Mouse (Mus musculus): ENCODE data around the gene Mtmr6. TPM values are rescaled to one million over a fixed set of nuclear protein-coding genes. Genes with fewer than 3 reads are reported as not detected.

Mtmr6 gene
- polyA plus RNA-seq, 1 experiment, result not detected

DNA sequence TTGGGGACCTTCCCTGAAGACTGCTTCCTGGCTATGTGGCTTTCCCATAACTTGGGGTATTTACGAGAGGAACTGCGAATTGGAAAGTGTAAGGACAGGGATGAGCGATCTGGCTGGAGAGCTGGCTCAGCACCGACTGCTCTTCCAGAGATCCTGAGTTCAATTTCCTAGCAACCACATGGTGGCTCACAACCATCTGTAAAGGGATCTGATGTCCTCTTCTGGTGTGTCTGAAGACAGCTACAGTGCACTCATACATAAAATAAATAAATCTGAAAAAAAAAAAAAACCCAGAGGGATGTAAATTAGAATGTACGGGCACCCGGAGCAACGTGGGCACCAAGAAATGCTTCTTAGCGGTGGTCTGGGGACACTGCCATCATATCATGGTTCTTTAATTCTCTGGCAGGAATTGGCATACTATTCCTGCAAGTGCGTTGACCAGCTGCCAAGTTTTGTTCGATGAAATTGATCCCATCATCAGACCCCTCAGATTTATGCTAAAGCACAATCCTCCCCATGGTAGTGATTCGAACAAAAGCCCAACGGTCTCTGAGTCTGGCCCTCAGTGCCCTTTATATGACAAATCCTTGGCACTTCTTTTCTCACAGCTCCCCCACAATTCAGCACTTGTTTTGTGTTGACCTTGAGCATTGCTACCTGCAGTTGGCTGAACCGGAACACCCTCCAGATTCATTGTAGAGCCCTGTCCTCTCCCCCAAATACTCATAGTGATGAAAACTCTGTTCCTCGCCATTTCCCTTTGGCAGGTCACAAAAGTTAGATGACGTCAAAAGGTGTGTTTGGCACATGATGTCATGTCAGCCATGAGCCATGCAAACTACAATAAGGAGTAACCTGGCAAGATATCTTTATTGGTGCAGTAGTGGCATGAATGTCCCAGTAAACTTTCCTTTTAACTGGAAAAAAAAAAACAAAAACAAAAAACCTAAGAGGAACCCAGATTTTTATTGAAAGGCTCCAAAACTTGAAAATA, 12.7 kb upstream of the Mtmr6 start:
- peaks cover 3% of the 10 kb centered on the region; the same call in 1 of the 2 replicates for H3K4me1 ChIP-seq (ENCODE audit: control insufficient read depth, insufficient read depth, low read length)
- 10% methylated on average over 15 of the region's 15 CpGs for WGBS
- H3K4me3 ChIP-seq (ENCODE audit: insufficient read depth, low read depth, low read length), result peak overlapping the region; percentile 65
- TF ChIP-seq CTCF (IDR thresholded peaks at IDR 0.05; ENCODE audit: insufficient read depth, low read depth, low read length) (no peak), POLR2A (IDR thresholded peaks at IDR 0.05; ENCODE audit: insufficient read depth, low read depth, low read length) (no peak)
- peak overlapping the region; percentile 80 for H3K27ac ChIP-seq (ENCODE audit: insufficient read depth, low read depth, low read length)

DNA sequence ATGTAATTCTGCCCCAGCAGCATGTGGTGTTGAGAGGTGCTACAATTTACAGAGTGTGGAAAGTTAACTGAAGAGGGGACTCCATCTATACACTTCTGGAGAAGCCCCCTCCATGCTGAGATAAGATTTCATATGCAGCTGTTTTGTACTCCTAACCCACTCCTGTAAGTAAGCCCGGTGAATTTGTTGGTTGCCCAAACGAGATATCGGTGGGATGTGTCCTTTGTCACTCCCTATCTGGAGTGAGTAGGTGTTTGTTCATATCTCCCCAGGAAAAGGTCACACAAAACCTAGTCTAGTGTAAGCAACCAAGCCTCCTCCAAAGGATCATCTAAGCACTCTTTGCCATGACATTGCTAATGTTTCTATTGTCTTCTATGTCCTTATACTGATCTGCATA, 11.6 kb upstream of the Mtmr6 start:
- 87% methylated on average over 3 of the region's 3 CpGs for WGBS
- Histone ChIP-seq H3K27ac (ENCODE audit: insufficient read depth, low read depth, low read length) (no peak overlapping the region), H3K4me1 (ENCODE audit: control insufficient read depth, insufficient read depth, low read length) (peaks cover 3% of the 10 kb centered on the region; the same call in 1 of the 2 replicates), H3K4me3 (ENCODE audit: insufficient read depth, low read depth, low read length) (no peak overlapping the region)
- no peak for TF ChIP-seq CTCF (IDR thresholded peaks at IDR 0.05; ENCODE audit: insufficient read depth, low read depth, low read length)
- TF ChIP-seq POLR2A (IDR thresholded peaks at IDR 0.05; ENCODE audit: insufficient read depth, low read depth, low read length), result no peak

DNA sequence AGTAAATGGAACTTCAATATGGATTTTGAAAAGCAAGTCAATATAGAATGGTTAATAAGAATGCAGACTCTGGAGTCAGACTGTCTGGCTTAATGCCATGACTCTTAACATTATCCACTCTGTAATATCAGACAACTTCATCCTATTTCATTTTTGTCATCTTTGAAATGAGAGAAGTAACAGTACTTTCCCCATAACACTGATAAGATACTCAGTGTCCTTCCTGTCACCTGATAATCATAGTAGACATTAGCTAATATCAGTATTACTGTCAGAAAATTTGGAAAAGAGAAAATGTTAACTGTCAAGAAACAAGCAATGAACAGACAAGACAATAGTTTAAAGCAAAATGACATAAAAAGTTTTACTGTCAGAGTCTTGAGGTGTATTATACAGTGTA, 10.3 kb upstream of the Mtmr6 start:
- TF ChIP-seq POLR2A (IDR thresholded peaks at IDR 0.05; ENCODE audit: insufficient read depth, low read depth, low read length), result no peak
- no peak for TF ChIP-seq CTCF (IDR thresholded peaks at IDR 0.05; ENCODE audit: insufficient read depth, low read depth, low read length)
- H3K4me3 ChIP-seq (ENCODE audit: insufficient read depth, low read depth, low read length), result no peak overlapping the region
- H3K4me1 ChIP-seq (ENCODE audit: control insufficient read depth, insufficient read depth, low read length), result no peaks in the 10 kb centered on the region
- no peak overlapping the region for H3K27ac ChIP-seq (ENCODE audit: insufficient read depth, low read depth, low read length)

DNA sequence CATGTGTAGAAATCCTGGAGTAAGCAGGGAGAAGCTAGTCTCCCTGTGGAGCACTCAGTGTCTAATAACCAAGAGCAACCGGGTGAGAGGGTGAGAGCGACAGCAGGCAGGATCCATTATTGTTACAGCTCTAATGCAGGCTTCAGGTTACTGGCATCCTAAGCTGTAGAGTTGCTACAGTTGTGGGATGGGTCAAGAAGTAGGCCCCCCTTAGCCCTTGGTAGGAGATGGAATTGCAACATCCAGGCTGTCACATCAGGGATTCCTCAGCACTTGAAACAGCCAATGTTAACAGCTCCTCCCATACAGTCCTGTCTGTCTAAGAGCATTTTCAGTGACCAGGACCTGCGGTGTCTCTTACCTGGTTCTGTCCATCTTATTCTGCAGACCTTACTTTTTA, 8.7 kb upstream of the Mtmr6 start:
- TF ChIP-seq CTCF (IDR thresholded peaks at IDR 0.05; ENCODE audit: insufficient read depth, low read depth, low read length) (no peak), POLR2A (IDR thresholded peaks at IDR 0.05; ENCODE audit: insufficient read depth, low read depth, low read length) (no peak)
- WGBS, result 38% methylated on average over 3 of the region's 3 CpGs
- Histone ChIP-seq H3K4me1 (ENCODE audit: control insufficient read depth, insufficient read depth, low read length) (no peaks in the 10 kb centered on the region), H3K4me3 (ENCODE audit: insufficient read depth, low read depth, low read length) (no peak overlapping the region), H3K27ac (ENCODE audit: insufficient read depth, low read depth, low read length) (no peak overlapping the region)

DNA sequence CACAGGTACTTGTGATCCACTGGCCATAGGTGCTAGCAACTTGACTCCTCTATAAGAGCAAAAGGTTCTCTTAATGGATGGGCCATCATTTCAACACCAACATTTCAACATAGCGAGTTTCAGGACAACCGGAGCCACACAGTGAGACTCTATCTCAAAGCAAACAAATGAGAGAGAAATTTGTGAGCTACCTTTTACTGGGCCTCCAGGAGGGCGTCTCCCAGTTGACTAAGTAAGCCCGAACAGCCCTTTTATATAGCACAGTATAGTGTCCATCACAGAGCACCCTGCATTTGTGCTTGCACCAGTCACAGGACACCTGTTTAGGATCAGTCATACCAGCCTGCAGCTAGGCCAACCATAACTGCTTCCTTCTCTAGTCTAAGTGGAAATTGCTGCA, 7.9 kb upstream of the Mtmr6 start:
- WGBS, result 76% methylated on average over 4 of the region's 4 CpGs
- TF ChIP-seq CTCF (IDR thresholded peaks at IDR 0.05; ENCODE audit: insufficient read depth, low read depth, low read length) (no peak), POLR2A (IDR thresholded peaks at IDR 0.05; ENCODE audit: insufficient read depth, low read depth, low read length) (no peak)
- Histone ChIP-seq H3K27ac (ENCODE audit: insufficient read depth, low read depth, low read length) (no peak overlapping the region), H3K4me1 (ENCODE audit: control insufficient read depth, insufficient read depth, low read length) (no peaks in the 10 kb centered on the region), H3K4me3 (ENCODE audit: insufficient read depth, low read depth, low read length) (no peak overlapping the region)

DNA sequence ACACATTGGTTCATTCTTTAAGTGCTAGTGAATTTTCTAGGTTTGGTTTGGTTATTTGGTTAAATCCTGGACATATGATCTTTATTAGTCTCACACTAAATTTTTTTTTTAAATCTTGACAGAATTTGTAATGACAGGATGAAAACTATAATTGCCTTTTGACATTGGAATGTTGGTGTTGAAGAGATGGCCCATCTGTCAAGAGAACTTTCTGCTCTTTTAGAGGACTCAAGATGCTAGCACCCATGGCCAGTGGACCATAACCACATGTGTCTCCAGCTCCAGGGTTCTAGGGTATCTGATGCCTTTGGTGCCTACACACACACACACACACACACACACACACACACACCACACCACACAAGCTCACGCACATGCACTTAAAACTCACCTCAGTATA, 7.2 kb upstream of the Mtmr6 start:
- no peaks in the 10 kb centered on the region for H3K4me1 ChIP-seq (ENCODE audit: control insufficient read depth, insufficient read depth, low read length)
- WGBS, result 90% methylated on average over 1 of the region's 1 CpGs
- no peak for TF ChIP-seq CTCF (IDR thresholded peaks at IDR 0.05; ENCODE audit: insufficient read depth, low read depth, low read length)
- TF ChIP-seq POLR2A (IDR thresholded peaks at IDR 0.05; ENCODE audit: insufficient read depth, low read depth, low read length), result no peak
- no peak overlapping the region for H3K4me3 ChIP-seq (ENCODE audit: insufficient read depth, low read depth, low read length)
- no peak overlapping the region for H3K27ac ChIP-seq (ENCODE audit: insufficient read depth, low read depth, low read length)

DNA sequence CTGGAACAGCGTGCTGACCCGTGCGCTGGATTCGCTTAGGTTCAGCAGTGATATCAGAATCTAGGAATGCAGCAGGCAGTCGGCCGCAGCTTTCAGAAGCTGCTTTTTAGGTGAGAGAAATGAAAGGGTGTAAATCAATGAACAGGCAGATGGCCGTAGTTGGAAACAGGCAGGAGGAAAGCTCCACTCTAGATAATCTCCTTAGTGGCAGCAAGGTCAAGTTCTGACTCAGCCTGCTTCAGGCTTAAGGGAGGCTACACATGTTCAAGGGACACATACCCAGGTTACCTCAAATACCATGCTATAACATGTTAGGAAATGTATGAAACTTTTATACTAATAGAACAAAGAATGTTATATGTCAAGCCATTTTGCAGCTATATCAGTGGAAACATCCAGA, 2.7 kb upstream of the Mtmr6 start:
- WGBS, result 84% methylated on average over 7 of the region's 7 CpGs
- H3K4me1 ChIP-seq (ENCODE audit: control insufficient read depth, insufficient read depth, low read length), result peaks cover under 1% of the 10 kb centered on the region; the same call in 1 of the 2 replicates
- no peak overlapping the region for H3K4me3 ChIP-seq (ENCODE audit: insufficient read depth, low read depth, low read length)
- no peak for TF ChIP-seq CTCF (IDR thresholded peaks at IDR 0.05; ENCODE audit: insufficient read depth, low read depth, low read length)
- no peak for TF ChIP-seq POLR2A (IDR thresholded peaks at IDR 0.05; ENCODE audit: insufficient read depth, low read depth, low read length)
- no peak overlapping the region for H3K27ac ChIP-seq (ENCODE audit: insufficient read depth, low read depth, low read length)

DNA sequence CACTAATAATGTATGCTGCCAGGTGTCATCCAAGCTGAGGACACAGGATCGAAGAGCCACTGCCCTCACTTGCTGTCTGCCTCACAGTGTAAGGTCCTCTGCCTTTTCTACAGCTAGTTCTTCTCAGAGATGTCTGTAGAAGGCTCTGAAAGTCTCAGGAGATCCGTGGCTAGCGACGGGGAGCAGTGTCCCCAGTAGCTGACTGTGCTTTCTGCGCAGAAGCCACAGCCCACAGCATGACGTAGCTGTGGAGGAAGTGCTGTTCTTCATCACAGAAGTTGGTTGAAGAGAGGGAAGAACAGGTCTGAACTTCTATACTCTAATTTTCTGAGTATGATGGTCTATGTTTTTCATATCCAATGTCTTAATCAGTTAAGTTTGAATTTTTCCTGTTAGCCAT, 4.3 kb downstream of the Mtmr6 start:
- Histone ChIP-seq H3K4me3 (ENCODE audit: insufficient read depth, low read depth, low read length) (no peak overlapping the region), H3K4me1 (ENCODE audit: control insufficient read depth, insufficient read depth, low read length) (peaks cover 11% of the 10 kb centered on the region), H3K27ac (ENCODE audit: insufficient read depth, low read depth, low read length) (no peak overlapping the region)
- 81% methylated on average over 6 of the region's 6 CpGs for WGBS
- TF ChIP-seq CTCF (IDR thresholded peaks at IDR 0.05; ENCODE audit: insufficient read depth, low read depth, low read length) (no peak), POLR2A (IDR thresholded peaks at IDR 0.05; ENCODE audit: insufficient read depth, low read depth, low read length) (no peak)

DNA sequence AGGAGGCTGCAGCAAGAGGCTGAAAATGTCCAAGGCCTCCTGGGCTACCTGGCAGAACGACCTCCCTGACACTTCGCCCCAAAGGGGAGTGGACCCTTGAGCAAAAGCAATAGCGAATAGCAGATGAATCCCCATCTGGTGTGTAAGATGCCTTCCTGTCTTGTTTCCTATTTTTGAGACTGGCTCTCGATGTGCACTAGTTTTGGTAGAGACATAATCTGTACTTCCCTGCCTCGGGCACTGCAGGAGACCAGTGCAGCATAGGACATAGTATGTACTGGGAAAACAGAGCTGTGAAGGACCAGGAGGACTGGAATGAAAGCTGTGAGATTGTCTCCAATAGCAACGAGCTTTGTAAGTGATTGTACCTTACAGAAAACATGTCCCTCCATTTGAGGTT, 8.3 kb downstream of the Mtmr6 start:
- Histone ChIP-seq H3K4me1 (ENCODE audit: control insufficient read depth, insufficient read depth, low read length) (peaks cover 9% of the 10 kb centered on the region), H3K27ac (ENCODE audit: insufficient read depth, low read depth, low read length) (0 out of 2 replicates have a peak overlapping the region, but pooled peaks have one; percentile 29), H3K4me3 (ENCODE audit: insufficient read depth, low read depth, low read length) (no peak overlapping the region)
- no peak for TF ChIP-seq POLR2A (IDR thresholded peaks at IDR 0.05; ENCODE audit: insufficient read depth, low read depth, low read length)
- TF ChIP-seq CTCF (IDR thresholded peaks at IDR 0.05; ENCODE audit: insufficient read depth, low read depth, low read length), result no peak
- WGBS, result 75% methylated on average over 6 of the region's 6 CpGs
